Mouse (Mus musculus): ENCODE data around the gene Gm37240. TPM values are rescaled to one million over a fixed set of nuclear protein-coding genes. Genes with fewer than 3 reads are reported as not detected.

Gene Gm37240
- total RNA-seq, 2 experiments from 2014 or later: 0.98 to 1.0 TPM

DNA sequence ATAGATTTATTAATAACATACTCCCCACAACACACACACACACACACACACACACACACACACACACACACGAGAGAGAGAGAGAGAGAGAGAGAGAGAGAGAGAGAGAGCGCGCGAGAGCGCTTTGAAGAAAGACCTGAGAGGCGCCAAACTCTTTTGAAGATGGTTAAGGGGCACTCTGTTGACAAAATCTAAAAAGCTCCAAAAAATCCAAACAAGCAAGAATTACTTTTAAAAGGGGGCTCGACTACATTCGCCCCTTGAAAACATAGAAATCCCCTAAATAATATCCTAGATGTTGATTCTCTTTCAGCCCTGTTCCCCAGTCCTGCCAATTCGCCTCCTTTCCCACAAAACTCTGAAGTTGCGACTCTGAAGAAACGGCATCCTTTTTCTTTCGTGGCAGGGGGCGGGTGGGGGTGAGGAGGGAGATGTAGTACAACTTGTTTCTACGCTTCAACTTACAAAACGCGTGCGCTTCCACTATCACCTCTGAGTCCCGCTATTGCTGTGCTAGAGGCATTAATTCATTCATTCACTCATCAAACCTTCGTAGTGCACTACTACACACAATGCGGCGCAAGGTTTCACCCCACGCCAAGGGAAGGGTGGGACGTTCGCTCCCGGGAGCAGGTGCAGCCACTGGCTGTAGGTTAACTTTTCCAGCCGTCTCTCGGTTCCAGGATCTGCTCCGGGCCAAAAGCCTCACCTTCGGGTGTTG lies 1073.7 kb downstream of the Gm37240 start:
- no peak for DNase-seq (ENCODE audit: low spot score in 2 of 2)

DNA sequence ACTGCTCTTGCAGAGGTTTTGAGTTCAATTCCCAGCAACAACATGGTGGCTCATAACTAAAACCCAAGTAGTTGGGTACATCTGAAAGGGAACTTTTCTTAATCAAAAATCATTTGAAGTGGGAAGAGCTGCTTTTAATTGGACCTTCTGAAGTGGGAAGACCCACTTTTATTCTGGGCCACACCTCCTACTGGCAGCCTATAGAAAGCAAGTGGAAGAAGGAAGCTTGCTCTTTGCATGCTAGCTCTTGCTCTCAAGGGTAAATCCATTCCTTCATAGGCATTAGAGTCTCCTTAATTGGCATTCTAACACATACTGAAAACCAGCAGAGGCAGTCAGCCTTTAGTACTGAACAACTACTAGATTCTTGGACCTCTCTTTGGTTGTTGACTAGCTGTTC lies 1076.5 kb downstream of the Gm37240 start:
- DNase-seq (ENCODE audit: low spot score in 2 of 2): no peak

DNA sequence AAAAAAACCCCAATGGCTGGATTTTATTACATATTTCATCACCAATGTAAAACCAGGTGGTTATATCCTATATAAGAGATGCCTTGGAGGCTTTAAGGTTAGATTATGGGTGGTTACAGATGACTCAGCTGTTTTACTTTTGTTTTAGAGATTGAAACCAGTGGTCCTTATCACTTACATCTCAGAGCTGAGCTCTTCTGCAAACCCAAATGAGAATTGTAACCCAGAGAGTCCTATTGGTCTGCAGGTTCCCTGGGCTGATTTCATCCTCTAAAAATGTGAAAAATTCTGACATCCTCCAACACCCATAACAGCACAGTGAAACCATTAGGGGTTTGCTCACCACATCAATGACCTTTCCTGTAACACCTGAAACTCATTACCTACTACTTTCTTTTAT lies 1078.4 kb downstream of the Gm37240 start:
- no peak for DNase-seq (ENCODE audit: low spot score in 2 of 2)

DNA sequence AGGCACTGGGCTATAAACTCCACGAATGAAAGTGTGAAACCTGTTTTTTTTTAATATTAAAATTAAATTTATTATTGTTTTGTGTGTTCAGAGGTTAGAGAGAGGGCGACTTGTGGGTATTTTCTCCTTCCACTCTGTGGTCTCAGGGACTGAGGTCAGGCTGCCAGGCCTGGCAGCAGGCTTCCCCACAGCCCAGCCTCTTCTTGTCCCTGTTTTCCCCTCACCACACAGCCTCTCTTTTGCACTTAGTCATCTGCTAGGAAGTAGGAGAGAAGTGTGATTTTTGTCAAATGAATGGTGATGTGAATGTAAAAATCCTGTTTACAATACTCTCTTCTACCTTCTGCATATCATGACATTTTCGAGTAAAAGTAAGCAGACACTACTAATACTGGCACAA lies 1079.5 kb downstream of the Gm37240 start:
- no peak for DNase-seq (ENCODE audit: low spot score in 2 of 2)

DNA sequence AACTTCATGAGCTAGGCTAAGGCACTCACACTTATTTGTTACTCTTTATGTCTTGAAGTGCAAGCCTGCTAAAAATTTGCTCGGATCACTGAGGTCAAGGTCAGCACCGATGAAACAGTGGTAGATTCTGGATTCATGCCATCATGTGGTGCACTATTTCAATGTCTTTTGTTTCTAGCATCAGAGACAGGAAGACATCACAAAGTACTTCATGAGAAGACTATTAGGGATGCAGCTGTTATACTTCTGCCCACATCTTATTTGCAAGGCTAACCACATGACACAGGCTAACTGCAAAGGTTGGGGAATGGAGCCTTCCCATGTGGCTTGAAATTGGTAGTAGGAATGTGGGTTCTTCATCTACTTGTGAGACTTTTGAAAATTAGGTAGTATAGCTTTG lies 1081.1 kb downstream of the Gm37240 start:
- no peak for DNase-seq (ENCODE audit: low spot score in 2 of 2)

DNA sequence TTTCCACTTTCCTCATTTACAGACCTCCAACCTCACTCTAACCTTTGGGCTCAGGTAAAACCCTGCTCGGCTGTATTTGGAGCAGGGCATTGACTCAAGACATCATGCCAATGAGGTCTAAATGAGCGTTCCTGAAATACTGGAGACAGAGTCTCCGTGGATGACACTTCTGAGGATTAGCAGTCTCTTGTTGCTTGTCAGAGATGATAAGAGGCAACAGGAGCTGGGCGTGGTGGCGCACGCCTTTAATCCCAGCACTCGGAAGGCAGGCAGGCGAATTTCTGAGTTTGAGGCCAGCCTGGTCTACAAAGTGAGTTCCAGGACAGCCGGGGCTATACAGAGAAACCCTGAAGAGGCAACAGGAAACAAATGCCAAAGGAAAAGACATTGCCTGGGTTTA lies 1083.3 kb downstream of the Gm37240 start:
- DNase-seq (ENCODE audit: low spot score in 2 of 2): no peak

DNA sequence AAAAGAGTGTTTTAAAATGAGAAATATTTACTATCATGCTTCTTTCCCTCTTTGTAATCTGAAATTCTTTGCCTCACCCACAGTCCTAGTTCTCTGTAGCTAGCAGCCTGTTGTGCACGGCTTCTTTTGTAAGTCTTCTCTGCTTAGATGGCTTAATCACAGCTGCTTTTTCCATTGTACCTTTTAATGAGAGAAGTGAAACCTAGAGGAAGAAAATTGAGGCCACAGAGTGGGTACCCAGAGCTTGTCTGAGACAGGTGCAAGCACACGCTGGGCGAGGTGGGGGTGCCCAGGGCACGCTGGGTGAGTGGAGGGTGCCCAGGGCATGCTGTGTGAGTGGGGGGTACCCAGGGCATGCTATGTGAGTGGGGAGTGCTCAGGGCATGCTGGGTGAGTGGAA lies 1099.4 kb downstream of the Gm37240 start:
- no peak for DNase-seq (ENCODE audit: low spot score in 2 of 2)

DNA sequence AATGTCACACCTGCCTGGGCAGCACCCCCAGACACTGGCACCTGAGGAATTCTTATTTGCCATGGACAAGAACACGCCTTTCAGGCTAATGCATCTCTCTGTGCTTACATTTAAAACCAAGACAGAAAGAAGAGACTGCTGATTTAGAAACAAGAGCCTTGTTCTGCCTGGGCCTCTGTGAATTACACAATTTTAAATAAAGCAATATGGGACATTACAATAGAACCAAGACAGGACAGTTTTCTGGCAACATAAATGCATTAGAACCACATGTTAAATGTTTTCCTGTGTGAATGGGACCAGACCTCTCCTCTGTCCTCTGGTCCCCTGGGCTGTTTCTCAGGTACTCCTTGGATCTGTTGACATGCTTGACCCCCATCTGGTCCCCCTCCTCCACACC lies 1111.2 kb downstream of the Gm37240 start:
- no peak for DNase-seq (ENCODE audit: low spot score in 2 of 2)

DNA sequence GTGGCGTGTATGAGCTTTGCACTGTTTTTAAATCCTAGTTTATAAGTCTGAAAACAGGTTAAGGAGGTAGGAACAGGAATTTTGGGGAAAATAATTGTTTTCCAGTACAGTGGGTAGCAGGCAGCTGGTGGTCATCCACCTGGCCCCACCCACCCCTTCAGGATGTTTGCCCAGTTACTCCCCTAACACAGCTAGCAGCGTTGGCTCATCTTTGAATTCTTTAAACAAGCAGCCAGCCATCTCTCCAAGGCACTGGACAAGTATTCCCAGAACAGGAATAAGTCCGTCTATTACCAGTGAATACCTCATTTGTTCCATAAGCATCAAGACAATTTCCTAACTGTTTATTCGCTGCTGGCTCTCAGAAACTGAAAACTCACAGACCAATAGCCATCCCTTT lies 1111.7 kb downstream of the Gm37240 start:
- DNase-seq (ENCODE audit: low spot score in 2 of 2): no peak

DNA sequence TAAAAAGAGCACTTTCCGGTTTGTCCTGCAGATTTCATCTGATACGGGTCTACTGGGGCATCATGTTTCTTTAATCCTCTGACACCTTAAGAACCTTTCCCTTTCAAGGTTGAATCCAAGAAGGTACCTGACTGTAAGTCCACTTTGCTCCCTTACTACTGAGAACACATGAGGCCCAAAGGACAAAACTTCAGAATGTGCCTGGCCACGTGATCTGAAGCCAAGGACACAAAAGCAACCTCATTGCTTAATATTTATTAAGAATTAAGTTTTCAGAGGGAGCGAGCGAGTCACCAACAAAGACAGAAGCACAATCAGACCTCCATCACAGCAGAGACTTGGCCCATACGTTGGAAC lies 1112.3 kb downstream of the Gm37240 start:
- no peak for DNase-seq (ENCODE audit: low spot score in 2 of 2)

DNA sequence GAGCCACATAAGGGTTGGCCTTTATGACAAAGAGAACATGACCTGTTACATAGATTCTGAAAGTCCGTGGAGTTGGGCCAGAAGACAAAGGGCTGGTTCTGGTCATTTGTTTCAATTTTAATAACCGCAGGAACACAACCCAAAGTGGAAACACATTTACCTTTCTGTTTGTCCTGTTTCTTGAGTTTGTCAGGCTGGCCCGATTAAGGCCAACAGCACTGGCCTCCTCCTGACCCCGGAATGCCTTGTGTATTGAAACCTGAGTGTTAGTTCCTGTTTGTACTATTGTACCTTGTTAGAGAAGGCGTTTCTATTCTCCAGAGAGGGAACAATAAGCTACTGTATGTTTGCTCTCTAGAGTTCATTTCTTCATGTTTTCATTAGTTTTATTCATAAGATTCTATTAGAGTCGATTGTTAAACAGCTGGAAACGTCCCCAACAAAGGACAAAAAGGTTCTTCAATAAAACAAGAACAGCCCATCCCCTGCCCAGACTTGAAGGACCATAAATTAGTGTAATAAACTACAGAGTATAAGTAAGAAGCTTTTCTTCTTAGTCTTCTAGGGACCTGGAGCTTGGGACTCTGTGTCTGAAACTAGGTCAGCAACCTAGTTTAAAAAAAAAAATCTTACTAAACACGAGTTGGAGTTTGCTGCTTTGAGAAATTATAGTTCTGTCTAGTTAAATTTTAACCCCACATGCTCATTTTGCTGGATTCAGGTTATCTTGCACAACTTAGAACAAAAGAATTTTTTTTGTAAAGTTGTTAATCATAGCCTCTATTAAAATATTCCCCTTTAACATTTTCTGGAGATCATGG lies 1112.9 kb downstream of the Gm37240 start:
- no peak for DNase-seq (ENCODE audit: low spot score in 2 of 2)

DNA sequence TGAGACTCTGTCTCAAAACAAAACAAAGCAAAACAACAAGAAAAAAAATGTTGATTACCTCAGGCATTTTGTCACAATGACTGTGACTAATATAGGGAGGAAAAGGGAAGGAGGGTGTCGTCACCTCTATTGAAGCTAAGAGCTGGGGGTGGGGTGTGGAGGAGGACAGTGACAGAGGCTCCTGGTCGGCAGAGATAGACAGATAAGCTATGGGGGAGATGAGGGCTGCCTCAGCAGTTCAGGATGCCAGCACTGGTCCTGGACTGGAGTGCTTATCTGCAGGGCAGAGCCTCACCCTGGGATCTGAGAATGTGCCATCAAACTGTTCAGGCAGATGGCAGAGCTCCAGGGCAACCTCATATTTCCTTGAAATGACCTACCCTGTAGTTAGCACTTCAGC lies 1115.3 kb downstream of the Gm37240 start:
- DNase-seq (ENCODE audit: low spot score in 2 of 2): no peak

DNA sequence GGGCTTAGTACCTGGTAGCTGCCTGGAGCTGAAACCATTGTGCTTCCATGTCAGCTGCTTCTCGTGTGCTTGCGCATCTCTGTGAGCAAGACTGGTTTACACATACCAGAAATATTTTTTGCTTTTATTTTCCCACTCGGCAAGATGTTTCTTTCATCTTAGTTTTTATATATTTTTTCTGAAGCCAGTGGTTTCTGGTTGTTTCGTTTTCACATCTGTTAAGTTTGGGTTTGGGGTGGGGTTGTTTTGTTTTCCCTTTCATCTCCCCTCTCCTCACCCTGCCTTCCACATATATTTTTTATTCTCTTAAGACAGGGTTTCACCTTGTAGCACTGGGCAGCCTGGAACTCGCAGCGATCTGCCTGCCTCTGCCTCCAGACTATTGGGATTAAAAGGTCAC lies 1116.8 kb downstream of the Gm37240 start:
- DNase-seq (ENCODE audit: low spot score in 2 of 2): no peak

DNA sequence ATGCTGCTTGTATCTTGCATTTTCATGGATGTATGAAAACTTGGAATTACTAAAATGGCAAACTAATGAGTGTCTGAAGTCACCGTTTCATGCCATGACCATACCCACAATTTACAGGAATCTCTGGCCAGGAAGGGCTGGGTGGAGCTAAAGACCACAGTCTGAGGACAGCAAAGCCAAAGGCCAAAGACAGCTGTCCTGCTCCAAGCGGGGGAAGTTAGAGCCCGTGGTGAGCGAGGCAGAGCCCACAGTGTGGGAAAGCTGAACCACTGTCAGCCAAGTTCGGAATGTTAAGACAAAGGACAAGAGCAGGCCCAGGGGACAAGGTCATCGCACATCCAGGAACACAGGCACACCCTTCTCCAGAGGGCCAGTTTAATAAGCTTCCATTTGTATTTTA lies 1117.9 kb downstream of the Gm37240 start:
- DNase-seq (ENCODE audit: low spot score in 2 of 2): no peak

DNA sequence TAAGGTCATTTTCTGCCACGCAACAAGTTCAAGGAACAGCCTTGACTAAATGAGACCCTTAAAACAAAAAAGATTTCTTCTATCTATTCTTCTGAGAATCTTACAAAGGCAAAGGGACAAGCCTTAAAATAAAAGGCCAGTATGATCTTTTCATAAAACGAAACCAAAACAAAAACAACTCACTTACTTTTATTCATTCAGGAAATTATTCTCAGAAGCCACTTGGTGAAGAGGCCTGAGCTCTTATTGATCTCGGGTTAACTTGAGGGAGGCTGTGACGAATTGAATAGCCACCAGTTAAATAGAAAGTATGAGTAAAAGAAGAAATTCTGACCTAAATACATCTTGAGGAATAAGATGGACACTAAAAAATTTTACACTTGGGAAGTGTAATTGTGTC lies 1118.4 kb downstream of the Gm37240 start:
- DNase-seq (ENCODE audit: low spot score in 2 of 2): no peak

DNA sequence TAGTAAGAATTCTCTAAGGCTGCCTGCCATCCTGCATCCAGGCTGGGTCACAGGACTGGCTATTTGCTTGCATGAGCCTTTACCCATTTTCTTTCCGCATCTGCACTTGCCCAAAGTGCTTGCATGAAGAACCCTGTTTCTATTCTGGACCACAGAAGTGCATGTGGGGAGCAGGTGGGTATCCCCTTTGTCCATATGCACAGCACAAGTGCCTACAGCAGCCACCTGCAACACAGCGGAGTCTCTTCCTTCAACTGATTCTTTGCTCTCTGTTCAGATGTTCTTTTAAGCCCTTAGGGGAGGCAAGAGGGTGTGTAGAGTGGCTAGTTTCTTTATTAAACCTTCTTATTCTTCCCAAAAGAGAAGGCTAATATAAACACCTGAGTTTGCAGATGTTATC lies 1133.5 kb downstream of the Gm37240 start:
- DNase-seq (ENCODE audit: low spot score in 2 of 2): no peak

DNA sequence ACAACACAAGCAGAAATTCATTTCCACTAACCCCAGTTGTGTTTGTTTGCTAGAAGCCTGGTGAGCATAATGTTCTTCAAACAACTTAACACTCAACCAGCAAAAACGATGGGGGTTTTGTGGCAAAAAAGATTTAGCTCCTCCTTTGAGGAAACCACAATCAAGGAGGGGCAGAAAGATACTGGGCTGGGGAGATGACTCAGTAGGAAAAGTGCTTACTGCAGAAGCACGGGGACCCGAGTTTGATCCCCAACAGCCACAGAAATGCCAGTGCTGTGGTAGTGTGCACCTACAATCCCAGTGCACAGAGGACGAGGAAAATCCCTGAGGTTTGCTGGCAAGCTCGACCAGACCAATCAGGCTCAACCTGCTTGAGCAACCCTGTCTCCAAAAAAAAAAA lies 1138.1 kb downstream of the Gm37240 start:
- DNase-seq (ENCODE audit: low spot score in 2 of 2): no peak

DNA sequence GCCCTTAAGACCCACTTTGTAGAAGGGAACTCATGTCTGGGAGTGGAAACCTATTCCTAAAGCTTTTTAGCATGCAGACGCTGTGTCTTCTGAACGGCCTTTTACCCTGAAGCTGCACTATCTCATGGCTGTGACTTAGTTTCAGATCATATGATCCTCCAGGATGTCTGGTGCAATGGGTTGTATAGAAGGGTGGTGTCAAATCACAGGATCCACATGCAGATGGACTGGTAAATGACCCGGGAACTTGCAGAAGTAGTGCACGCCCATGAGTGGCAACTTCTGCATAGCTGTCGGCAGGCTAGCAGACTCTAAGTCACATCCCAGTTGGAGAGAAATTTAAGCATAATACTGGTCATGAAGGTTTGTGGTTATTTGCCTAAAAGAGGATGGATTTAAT lies 1139.2 kb downstream of the Gm37240 start:
- DNase-seq (ENCODE audit: low spot score in 2 of 2): no peak

DNA sequence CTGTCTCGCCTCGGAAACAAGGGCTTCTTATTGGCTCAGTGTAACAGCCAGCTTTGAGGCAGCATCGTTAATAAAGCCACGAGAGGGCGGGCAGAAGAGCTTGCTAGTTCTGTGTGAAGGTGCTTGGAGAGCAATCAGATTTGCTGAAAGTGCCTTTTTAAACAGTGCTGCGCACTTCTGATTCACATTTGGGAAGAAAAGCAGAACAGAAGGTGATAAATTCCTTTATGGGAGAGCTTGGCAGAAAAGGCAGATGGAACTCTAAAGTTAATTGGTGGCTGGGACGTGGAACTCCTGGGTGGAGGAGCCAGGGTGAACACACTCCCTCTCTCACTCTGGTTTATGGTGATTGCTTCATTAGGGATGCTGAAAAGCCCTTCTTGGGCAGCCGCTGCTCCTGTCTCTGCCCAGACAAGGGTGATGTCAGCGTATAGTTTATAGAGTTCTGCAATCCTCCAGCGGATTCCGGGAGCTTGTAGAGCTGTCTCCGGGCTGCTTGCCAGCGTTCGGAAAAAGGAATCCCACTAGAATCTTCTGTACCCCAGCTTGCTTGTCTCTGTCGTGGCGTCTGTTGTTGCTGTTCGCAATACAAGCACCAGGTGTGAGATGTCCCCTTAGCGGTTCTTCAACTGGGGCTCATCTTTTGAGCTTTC lies 1141.7 kb downstream of the Gm37240 start:
- DNase-seq (ENCODE audit: low spot score in 2 of 2): peak; percentile 61 to 78

DNA sequence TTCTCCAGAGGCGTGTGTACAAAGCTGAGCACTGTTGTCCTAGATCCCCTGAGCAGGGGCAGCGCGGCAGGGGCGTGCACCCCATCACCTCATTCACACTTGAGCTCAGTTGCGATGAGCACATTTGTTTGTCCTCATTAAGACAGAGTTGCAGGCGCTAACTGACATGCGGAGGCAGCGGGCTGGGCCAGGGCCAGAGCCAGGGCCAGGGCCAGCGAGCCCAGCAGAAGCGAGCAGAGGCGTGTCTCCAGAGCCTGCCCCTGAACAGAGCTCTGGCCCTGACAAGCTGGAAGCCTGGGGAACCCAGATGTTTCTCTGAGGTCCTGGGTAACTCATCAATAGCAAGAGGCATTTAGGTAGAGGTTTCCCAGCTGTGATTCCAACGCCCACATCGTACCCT lies 1142.6 kb downstream of the Gm37240 start:
- DNase-seq (ENCODE audit: low spot score in 2 of 2): no peak

DNA sequence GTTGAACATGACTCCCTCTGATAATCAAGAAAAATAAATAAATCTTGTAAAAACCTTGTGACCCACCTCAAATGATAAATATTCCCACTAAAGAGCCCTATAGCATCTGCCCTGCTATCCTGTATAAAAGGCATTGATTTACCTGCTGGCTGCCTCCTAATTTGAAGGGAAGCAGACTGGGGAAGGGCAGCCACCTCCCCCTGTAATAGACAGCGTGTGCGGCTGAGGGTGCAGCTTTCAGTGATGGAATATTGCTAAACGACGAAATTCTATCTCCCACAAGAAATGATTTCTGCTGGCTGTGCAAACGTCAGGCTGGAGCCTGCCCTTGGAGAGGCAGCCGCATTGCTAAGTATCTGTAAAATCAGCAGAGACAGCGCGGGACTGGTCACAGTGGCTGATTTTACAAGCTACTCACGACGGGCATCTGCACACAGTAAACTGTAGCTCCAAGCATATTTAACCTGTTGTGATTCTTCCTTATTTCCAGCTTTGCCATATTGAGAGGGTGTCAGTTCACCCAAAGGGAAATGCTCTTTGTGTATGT lies 1147.2 kb downstream of the Gm37240 start:
- DNase-seq (ENCODE audit: low spot score in 2 of 2): no peak

DNA sequence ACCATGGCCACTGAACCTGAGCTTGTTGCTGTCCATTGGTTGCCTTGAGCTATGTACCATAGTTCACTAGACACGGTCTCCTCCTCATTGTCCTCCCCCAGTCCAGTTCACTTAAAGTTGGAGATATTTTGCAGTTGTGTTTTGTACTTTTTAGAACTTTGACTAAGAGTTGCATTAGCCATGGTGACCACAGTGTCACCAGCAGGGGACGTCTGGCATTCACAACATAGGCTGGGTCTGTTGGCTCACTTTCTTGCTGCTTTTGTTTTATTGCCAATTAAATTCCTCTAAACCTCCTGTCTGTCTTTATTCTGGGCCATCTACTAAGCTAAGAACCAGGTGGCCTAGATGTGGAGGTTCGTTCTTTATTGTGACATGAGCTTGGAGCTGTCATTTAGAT lies 1150.2 kb downstream of the Gm37240 start:
- DNase-seq (ENCODE audit: low spot score in 2 of 2): no peak

Data from layer of hippocampus, postnatal 14 days (tissue).